Mouse (Mus musculus) testis, adult 2 months (tissue): ENCODE measurements at regions not wholly inside any gene's neighbourhood (a gene's known extent, or its start where the extent isn't known, plus 50 kb on each side); places are given as distances from the start of the nearest gene placed in this dataset.

ENCODE experiments used
- H3K27ac ChIP-seq: fragments of 200-500 bp; 2 replicates; pipeline ENCODE4 v1.5.1; 2012; ENCODE audit warnings: low read depth, low read length; ENCODE audit not compliant: control insufficient read depth, insufficient read depth
- H3K27me3 ChIP-seq: fragments of 200-500 bp; 2 replicates; pipeline ENCODE4 v1.6.1; 2012; ENCODE audit warnings: mild to moderate bottlenecking, low read length, moderate library complexity; ENCODE audit not compliant: control insufficient read depth, insufficient read depth
- H3K36me3 ChIP-seq: fragments of 200-500 bp; 2 replicates; pipeline ENCODE4 v1.6.1; 2012; ENCODE audit warnings: mild to moderate bottlenecking, low read length; ENCODE audit not compliant: control insufficient read depth, insufficient read depth
- H3K4me1 ChIP-seq: fragments of 200-500 bp; 2 replicates; pipeline ENCODE4 v1.6.1; 2012; ENCODE audit warnings: low read length; ENCODE audit not compliant: control insufficient read depth, insufficient read depth
- H3K4me3 ChIP-seq: fragments of 200-500 bp; 2 replicates; pipeline ENCODE4 v1.5.1; 2012; ENCODE audit warnings: low read depth, mild to moderate bottlenecking, low read length, moderate library complexity, mixed read lengths; ENCODE audit not compliant: control insufficient read depth
- CTCF ChIP-seq: fragments of 200-500 bp; IDR thresholded peaks from 2 replicates; pipeline ENCODE4 v1.5.1; 2012; ENCODE audit warnings: low read depth, mild to moderate bottlenecking, inconsistent platforms, low read length, moderate library complexity; ENCODE audit not compliant: control insufficient read depth, insufficient read depth, insufficient replicate concordance
- POLR2A ChIP-seq: fragments of 200-500 bp; IDR thresholded peaks from 2 replicates; pipeline ENCODE4 v1.6.1; 2012; ENCODE audit warnings: low read depth, mild to moderate bottlenecking, inconsistent platforms, low read length, moderate library complexity; ENCODE audit not compliant: control insufficient read depth

DNA sequence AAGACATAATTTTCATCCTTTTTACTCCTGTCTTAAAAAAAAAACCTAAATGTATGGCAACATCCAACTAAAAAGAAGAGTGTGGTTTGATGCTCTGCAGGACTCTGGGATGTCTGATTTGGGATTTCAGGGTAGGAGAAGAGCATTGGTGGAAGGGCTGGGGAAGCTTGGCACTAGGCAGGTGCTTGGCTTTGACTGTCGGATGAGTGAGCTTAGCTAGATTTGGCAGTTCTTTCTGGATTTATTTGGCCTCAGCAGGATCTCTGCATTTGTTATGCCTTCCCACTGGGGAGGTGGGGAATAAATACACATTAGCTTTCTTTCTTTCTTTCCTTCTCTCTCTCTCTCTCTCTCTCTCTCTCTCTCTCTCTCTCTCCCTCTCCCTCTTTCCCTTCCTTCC is 118.1 kb upstream of the Auts2 start:
- H3K4me3 ChIP-seq = no peak overlapping the region
- H3K27me3 ChIP-seq = no peaks in the 10 kb centered on the region
- H3K4me1 ChIP-seq = no peaks in the 10 kb centered on the region
- no peaks in the 10 kb centered on the region for H3K36me3 ChIP-seq
- TF ChIP-seq POLR2A (no peak), CTCF (no peak)
- H3K27ac ChIP-seq = no peak overlapping the region

- TF ChIP-seq POLR2A = no peak
- TF ChIP-seq CTCF = no peak
- no peak overlapping the region for H3K4me3 ChIP-seq
- H3K36me3 ChIP-seq = no peaks in the 10 kb centered on the region
Measured at GRCm38 (mm10) chr5:132660036-132660435, 116.9 kb upstream of the Auts2 start.

DNA sequence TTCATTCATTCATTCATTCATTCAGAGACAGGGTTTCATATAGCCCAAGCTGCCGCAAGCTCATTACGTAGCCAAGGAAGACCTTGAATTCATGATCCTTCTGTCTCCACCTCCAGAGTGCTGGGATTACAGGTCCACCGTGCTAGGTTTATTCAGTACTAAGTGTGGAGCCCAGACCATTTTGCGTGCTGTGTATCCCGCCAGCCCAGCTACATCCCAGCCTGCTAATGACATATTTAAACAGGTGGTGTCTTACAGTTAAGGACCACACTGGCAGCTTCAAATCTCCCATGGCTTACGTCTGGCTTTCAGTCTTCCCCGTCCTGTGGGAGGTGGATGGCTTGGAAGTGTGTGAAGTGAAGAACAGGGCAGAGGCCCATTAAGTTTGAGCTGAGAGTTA is 111.2 kb upstream of the Auts2 start:
- no peak overlapping the region for H3K4me3 ChIP-seq
- TF ChIP-seq POLR2A (no peak), CTCF (no peak)

More at GRCm38 (mm10) chr5:132660036-132660435, 116.9 kb upstream of the Auts2 start:
- no peak overlapping the region for H3K27ac ChIP-seq
- no peaks in the 10 kb centered on the region for H3K27me3 ChIP-seq
- H3K4me1 ChIP-seq = no peaks in the 10 kb centered on the region

GRCm38 (mm10) chr5:132653694-132654300 is 110.7 kb upstream of the Auts2 start:
- TF ChIP-seq POLR2A = no peak
- TF ChIP-seq CTCF = no peak
- H3K4me1 ChIP-seq = peaks cover 3% of the 10 kb centered on the region
- H3K27me3 ChIP-seq = no peaks in the 10 kb centered on the region
- no peak overlapping the region for H3K4me3 ChIP-seq
- no peak overlapping the region for H3K27ac ChIP-seq
- no peaks in the 10 kb centered on the region for H3K36me3 ChIP-seq

More for the DNA sequence above, 111.2 kb upstream of the Auts2 start:
- Histone ChIP-seq H3K27me3 (no peaks in the 10 kb centered on the region), H3K36me3 (no peaks in the 10 kb centered on the region), H3K27ac (no peak overlapping the region), H3K4me1 (peaks cover 3% of the 10 kb centered on the region)

DNA sequence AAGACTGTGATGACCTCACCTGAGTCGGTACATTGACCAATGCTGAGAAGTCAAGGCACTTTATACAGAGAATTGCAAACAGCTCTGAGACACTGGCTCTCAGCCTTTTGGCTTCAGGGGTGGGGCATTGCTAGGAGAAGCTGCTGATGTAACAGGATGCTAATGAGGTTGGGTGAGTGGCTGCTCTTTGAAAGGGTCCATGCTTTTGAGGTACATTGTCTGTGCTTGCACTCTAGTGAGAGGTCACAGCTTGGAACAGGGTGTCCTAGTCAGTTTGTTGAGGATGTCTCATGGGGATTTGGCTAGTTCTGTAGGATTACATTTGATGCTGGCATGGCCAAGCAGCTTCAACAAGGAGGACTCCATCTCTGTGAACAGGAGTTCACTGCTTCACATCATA is 109.1 kb upstream of the Auts2 start:
- H3K27me3 ChIP-seq = no peaks in the 10 kb centered on the region
- TF ChIP-seq CTCF (no peak), POLR2A (no peak)

DNA sequence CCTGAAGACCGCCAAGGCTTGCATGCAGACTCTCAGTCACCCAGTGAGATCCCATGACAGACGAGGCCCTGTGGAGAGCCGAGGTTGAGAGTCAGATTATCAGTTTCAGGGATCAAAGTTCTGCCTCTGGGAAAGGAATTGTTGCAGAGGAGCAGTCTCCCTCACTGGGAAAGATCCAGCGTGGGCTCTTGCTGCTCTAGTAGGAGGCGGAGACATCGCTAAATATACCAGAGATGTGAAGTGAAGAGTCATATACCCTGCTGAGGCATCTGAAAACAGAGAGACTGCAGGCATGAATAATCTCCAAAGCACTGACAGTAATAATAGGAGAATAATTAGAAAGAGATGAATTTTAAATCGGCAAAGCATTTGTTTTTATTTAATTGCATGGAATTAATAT is 106.6 kb upstream of the Auts2 start:
- TF ChIP-seq CTCF (no peak), POLR2A (no peak)
- Histone ChIP-seq H3K4me1 (peaks cover 3% of the 10 kb centered on the region), H3K27ac (no peak overlapping the region), H3K36me3 (no peaks in the 10 kb centered on the region), H3K27me3 (no peaks in the 10 kb centered on the region), H3K4me3 (no peak overlapping the region)

More for the DNA sequence above, 109.1 kb upstream of the Auts2 start:
- Histone ChIP-seq H3K36me3 (no peaks in the 10 kb centered on the region), H3K4me1 (peaks cover 3% of the 10 kb centered on the region), H3K27ac (no peak overlapping the region), H3K4me3 (no peak overlapping the region)

GRCm38 (mm10) chr5:132648751-132649150 is 105.6 kb upstream of the Auts2 start:
- TF ChIP-seq POLR2A (no peak), CTCF (no peak)
- H3K4me3 ChIP-seq = no peak overlapping the region
- H3K27ac ChIP-seq = no peak overlapping the region

DNA sequence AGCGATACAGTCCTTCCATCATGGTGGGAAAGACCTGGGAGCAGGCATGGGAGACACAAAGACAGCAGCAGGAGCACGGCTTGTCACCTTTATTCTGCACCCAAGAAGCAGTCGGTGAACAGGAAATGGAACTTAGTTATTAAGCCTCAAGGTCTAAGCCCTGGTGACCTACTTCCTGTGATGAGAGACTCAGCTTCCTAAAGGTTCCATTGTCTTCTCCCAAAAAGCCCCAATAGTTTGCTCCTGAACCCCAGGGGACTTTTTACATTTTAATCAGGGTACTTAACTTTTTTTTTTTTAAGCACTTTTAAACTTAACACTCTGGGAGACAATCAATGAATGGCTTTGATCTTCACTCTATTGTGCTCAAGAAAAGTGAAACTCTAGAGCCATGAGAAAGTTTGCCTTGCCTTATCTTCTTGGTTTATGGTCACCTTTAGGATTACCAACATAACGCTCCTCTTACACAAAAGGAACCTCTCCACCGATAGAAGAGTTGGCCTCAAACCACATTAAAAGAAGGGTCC is 101.6 kb upstream of the Auts2 start:
- Histone ChIP-seq H3K27me3 (no peaks in the 10 kb centered on the region), H3K4me3 (no peak overlapping the region), H3K27ac (no peak overlapping the region), H3K36me3 (no peaks in the 10 kb centered on the region), H3K4me1 (no peaks in the 10 kb centered on the region)
- TF ChIP-seq POLR2A (no peak), CTCF (no peak)

More at GRCm38 (mm10) chr5:132648751-132649150, 105.6 kb upstream of the Auts2 start:
- H3K36me3 ChIP-seq = no peaks in the 10 kb centered on the region
- no peaks in the 10 kb centered on the region for H3K27me3 ChIP-seq
- peaks cover 3% of the 10 kb centered on the region for H3K4me1 ChIP-seq
